Mouse (Mus musculus) forebrain, embryonic 11.5 days (tissue): ENCODE data around the gene Dgki. TPM values are rescaled to one million over a fixed set of nuclear protein-coding genes. Genes with fewer than 3 reads are reported as not detected.

Experiments
- ATAC-seq: fragments of 200-750 bp; cut with Nextera tagmentation; replicated peaks from 2 replicates; pipeline ENCODE4 v1.8.0; 2017; ENCODE audit warnings: moderate TSS enrichment; ENCODE audit not compliant: low FRiP score
- DNase-seq: peaks from one replicate; pipeline ENCODE4 v3.0.0-alpha.2; 2017; ENCODE audit warnings: low spot score
- H3K27ac ChIP-seq: fragments of 300-500 bp; sonication (generic); 2 replicates; pipeline ENCODE4 v1.5.1; 2014; ENCODE audit warnings: low read depth, low read length
- H3K27me3 ChIP-seq: fragments of 300-500 bp; sonication (generic); 2 replicates; pipeline ENCODE4 v1.6.1; 2014; ENCODE audit warnings: mild to moderate bottlenecking, low read length, mixed read lengths; ENCODE audit not compliant: control insufficient read depth, insufficient read depth
- H3K36me3 ChIP-seq: fragments of 300-500 bp; sonication (generic); 2 replicates; pipeline ENCODE4 v1.6.1; 2014; ENCODE audit warnings: mild to moderate bottlenecking, low read length, moderate library complexity, mixed read lengths; ENCODE audit not compliant: control insufficient read depth, insufficient read depth
- H3K4me1 ChIP-seq: fragments of 300-500 bp; sonication (generic); replicated peaks from 2 replicates; pipeline ENCODE4 v1.6.1; 2014; ENCODE audit warnings: low read length, mixed read lengths; ENCODE audit not compliant: control insufficient read depth, insufficient read depth
- H3K4me2 ChIP-seq: fragments of 300-500 bp; sonication (generic); 2 replicates; pipeline ENCODE4 v1.6.1; 2014; ENCODE audit warnings: low read depth, mild to moderate bottlenecking, low read length, moderate library complexity, mixed read lengths; ENCODE audit not compliant: severe bottlenecking
- H3K4me3 ChIP-seq: fragments of 300-500 bp; sonication (generic); 2 replicates; pipeline ENCODE4 v1.5.1; 2014; ENCODE audit warnings: low read depth, low read length
- H3K9ac ChIP-seq: fragments of 300-500 bp; sonication (generic); 2 replicates; pipeline ENCODE4 v1.6.1; 2014; ENCODE audit warnings: low read length
- H3K9me3 ChIP-seq: fragments of 300-500 bp; sonication (generic); 2 replicates; pipeline ENCODE4 v1.6.1; 2016; ENCODE audit warnings: low read length, mixed read lengths; ENCODE audit not compliant: control insufficient read depth
- WGBS: fragments of 180-500 bp; shearing (Covaris S2); extraction: QIAGEN DNeasy Blood & Tissue Kit; methylation state at CpG from one replicate; pipeline ENCODE4 v1.1.7; 2014; 5-methylcytosine and 5-hydroxymethylcytosine counted together
- polyA plus RNA-seq: library from polyadenylated mRNA; unstranded; fragments of >200 nt; fragmentation: Nextera tagmentation; extraction: Ambion mirVana; gene quantifications from 2 replicates; pipeline ENCODE4 v1.2.1, GENCODE M21; 2014

Gene Dgki
- polyA plus RNA-seq, 1 experiment from 2014 or later: 2.8 TPM

- no peak overlapping the region for H3K27ac ChIP-seq
- no peak overlapping the region for H3K4me2 ChIP-seq
- H3K36me3 ChIP-seq: no peaks in the 10 kb centered on the region
- H3K27me3 ChIP-seq: no peaks in the 10 kb centered on the region
- H3K4me1 ChIP-seq: no peaks in the 10 kb centered on the region
- no peak overlapping the region for H3K9ac ChIP-seq
- H3K4me3 ChIP-seq: no peak overlapping the region
- 92% methylated on average over 9 of the region's 9 CpGs for WGBS
- no peak for DNase-seq
- ATAC-seq: no peak
- no peaks in the 10 kb centered on the region for H3K9me3 ChIP-seq
Measured at GRCm38 (mm10) chr6:37284879-37285278, 15.1 kb downstream of the Dgki start.

DNA sequence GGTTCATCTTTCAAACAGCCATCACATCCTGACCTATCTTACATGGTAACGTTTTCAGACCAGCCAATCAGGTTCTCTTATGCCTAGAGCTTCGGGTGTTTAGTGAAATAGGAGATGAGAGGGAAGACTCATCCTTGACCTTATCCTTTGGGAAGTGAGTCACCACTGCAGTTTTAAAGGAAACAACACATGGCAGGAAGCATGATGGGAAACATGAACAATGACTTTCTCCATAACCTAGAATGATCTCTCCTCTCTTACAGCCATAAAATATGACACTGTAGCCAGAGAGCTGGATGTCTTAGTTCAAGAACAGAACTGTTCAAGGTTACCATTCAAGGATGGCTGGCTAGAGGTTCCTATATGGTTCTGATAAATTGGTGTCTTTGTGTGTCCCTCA, 16.6 kb downstream of the Dgki start:
- Histone ChIP-seq H3K27ac (no peak overlapping the region), H3K9me3 (no peaks in the 10 kb centered on the region), H3K9ac (no peak overlapping the region), H3K4me2 (no peak overlapping the region), H3K27me3 (no peaks in the 10 kb centered on the region), H3K4me1 (no peaks in the 10 kb centered on the region), H3K36me3 (no peaks in the 10 kb centered on the region), H3K4me3 (no peak overlapping the region)
- no peak for DNase-seq
- 71% methylated on average over 2 of the region's 2 CpGs for WGBS
- no peak for ATAC-seq

GRCm38 (mm10) chr6:37282659-37283058, 17.3 kb downstream of the Dgki start:
- Histone ChIP-seq H3K36me3 (no peaks in the 10 kb centered on the region), H3K9ac (no peak overlapping the region), H3K4me1 (no peaks in the 10 kb centered on the region), H3K27me3 (no peaks in the 10 kb centered on the region), H3K9me3 (no peaks in the 10 kb centered on the region), H3K4me2 (no peak overlapping the region), H3K27ac (no peak overlapping the region), H3K4me3 (no peak overlapping the region)
- 83% methylated on average over 1 of the region's 1 CpGs for WGBS
- no peak for DNase-seq
- ATAC-seq: no peak

DNA sequence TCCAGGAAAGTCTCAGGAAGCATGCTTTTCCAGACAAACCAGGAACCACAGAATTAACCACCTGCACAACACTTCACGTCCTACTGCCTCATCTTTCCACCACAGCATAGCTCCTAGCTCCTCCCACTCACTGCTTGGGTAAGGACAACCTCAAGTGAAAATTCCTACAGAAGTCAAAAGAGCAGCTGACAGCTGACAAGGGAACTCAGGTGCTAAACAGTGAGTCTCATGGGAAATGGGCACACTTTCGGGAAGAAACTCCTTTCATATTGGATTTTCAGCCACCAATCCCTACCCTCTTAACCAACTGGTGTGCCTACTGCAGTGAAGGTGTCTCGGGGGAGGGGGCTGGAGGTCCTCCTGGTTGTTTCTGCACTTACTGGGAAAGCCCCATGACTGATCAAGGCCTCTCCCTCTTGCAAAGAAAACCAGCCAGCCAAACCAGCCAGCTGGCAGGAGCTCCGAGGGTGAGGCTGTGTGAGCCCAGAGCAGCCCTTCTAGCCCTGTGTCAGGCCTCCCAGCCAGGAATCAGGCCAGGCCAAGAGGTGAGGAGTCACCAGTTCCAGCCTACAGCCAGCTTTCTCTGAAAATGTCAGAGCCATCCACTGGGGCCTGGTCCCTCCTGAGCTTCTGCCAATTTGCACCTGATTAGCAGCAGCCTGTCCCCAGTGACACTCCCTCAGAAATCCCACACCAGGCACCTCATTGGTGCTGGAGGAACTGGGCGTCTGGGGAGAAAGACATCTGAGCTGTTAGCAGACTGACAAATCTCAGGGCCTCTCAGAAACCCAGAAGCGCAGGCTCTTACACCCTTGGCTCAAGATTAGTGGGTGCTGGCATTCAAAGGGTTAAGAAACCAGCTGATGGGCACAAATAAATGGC, 22.9 kb downstream of the Dgki start:
- 53% methylated on average over 6 of the region's 6 CpGs for WGBS

DNA sequence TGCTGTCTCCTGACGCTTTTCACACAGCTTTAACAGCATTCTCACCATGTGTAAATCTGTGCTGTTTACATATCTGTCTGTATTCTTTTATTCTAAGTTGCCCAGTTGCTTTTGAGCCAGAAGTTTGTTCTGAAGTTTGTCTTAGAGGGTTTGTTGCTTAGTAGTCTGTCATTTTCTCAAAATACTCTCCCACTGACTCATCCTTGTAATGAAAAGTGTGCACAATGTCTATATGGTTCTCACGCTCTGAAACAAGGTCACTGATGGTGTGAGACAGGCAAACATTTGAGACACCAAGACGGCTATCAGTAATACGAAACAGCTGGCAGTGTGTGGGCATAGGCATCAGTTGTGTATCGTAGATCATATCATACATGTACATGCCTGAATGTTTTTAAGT, 23.8 kb downstream of the Dgki start:
- H3K4me3 ChIP-seq: no peak overlapping the region
- no peak overlapping the region for H3K4me2 ChIP-seq
- DNase-seq (no peak), ATAC-seq (no peak)
- H3K4me1 ChIP-seq: no peaks in the 10 kb centered on the region
- 77% methylated on average over 5 of the region's 5 CpGs for WGBS
- no peaks in the 10 kb centered on the region for H3K27me3 ChIP-seq
- H3K9ac ChIP-seq: no peak overlapping the region
- no peak overlapping the region for H3K27ac ChIP-seq
- no peaks in the 10 kb centered on the region for H3K9me3 ChIP-seq
- H3K36me3 ChIP-seq: no peaks in the 10 kb centered on the region

More for the DNA sequence above, 22.9 kb downstream of the Dgki start:
- DNase-seq: no peak
- Histone ChIP-seq H3K4me2 (no peak overlapping the region), H3K27me3 (no peaks in the 10 kb centered on the region), H3K9ac (no peak overlapping the region), H3K4me1 (no peaks in the 10 kb centered on the region), H3K9me3 (no peaks in the 10 kb centered on the region), H3K4me3 (no peak overlapping the region), H3K27ac (no peak overlapping the region), H3K36me3 (no peaks in the 10 kb centered on the region)
- ATAC-seq: no peak

DNA sequence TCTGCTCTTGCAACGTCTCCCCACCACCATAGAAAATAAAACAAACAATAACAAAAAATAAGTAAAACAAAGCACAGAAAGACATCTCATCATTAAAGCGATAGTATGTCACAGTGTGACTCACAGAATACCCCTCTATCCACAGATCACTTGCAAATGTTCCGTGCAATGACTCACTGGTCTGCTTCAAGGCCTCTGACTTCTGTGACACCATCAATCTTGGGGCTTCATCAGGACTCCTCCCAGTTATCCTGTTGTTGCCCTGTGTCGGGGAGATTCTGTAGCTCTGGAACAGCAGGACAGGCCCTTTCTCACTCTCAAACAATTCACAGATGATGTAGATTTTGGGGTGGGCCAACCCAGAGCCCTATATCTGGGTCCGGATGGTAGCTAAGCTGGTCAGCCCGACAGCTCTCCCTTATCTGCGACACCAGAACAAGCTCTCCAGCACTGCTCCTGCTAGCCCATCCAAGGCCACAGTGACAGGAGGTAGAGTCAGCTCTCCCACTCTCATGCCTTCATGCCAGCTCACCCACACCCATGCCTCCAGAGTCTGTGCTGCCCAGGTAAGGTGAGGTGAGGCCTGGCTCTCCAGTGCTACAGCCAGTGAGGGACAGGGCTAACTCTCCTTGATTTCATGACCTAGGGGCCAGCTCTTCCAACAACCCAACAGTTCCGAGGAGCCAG, 28.9 kb downstream of the Dgki start:
- no peaks in the 10 kb centered on the region for H3K27me3 ChIP-seq
- no peak overlapping the region for H3K4me3 ChIP-seq
- no peak for ATAC-seq
- H3K27ac ChIP-seq: no peak overlapping the region
- no peak overlapping the region for H3K4me2 ChIP-seq
- H3K4me1 ChIP-seq: no peaks in the 10 kb centered on the region
- WGBS: 91% methylated on average over 8 of the region's 8 CpGs
- no peaks in the 10 kb centered on the region for H3K36me3 ChIP-seq
- no peak for DNase-seq
- H3K9me3 ChIP-seq: no peaks in the 10 kb centered on the region
- H3K9ac ChIP-seq: no peak overlapping the region

DNA sequence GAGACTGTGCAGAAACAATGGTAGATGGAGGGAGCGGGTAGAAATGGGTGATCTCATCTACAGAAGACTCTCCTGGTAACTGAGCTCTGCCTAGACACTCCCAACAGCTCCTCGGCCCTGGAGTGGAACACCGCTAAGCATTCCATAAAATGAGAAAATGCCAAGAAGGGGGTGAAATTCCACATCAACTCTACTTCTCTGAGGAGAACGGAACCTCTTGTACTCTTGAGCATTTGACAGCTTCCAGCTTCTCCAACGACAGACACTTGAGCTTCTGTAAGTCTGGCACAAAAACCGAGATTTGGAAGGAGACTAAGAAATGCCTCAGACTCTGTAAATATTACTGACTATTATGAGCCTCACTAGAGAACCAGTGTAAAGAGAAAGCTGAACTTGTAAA, 31.4 kb downstream of the Dgki start:
- DNase-seq (no peak), ATAC-seq (no peak)
- no peak overlapping the region for H3K9ac ChIP-seq
- WGBS: 85% methylated on average over 6 of the region's 6 CpGs
- no peaks in the 10 kb centered on the region for H3K36me3 ChIP-seq
- H3K27me3 ChIP-seq: no peaks in the 10 kb centered on the region
- H3K27ac ChIP-seq: no peak overlapping the region
- H3K4me3 ChIP-seq: no peak overlapping the region
- no peak overlapping the region for H3K4me2 ChIP-seq
- no peaks in the 10 kb centered on the region for H3K9me3 ChIP-seq
- no peaks in the 10 kb centered on the region for H3K4me1 ChIP-seq

GRCm38 (mm10) chr6:37267952-37268351, 32.0 kb downstream of the Dgki start:
- H3K4me2 ChIP-seq: no peak overlapping the region
- H3K9me3 ChIP-seq: no peaks in the 10 kb centered on the region
- H3K9ac ChIP-seq: no peak overlapping the region
- no peaks in the 10 kb centered on the region for H3K27me3 ChIP-seq
- DNase-seq: no peak
- H3K27ac ChIP-seq: no peak overlapping the region
- whole genome bisulfite sequencing: 91% methylated on average over 4 of the region's 4 CpGs
- H3K4me3 ChIP-seq: no peak overlapping the region
- H3K36me3 ChIP-seq: no peaks in the 10 kb centered on the region
- no peak for ATAC-seq
- no peaks in the 10 kb centered on the region for H3K4me1 ChIP-seq
